Mouse (Mus musculus) ovary, postnatal 10 days (tissue): Measurements from ENCODE around the gene Prkar1b.

Experiments
- DNase-seq: peaks from one replicate; pipeline ENCODE4 v3.0.0; 2022; ENCODE audit warnings: low spot score

Prkar1b gene

DNA sequence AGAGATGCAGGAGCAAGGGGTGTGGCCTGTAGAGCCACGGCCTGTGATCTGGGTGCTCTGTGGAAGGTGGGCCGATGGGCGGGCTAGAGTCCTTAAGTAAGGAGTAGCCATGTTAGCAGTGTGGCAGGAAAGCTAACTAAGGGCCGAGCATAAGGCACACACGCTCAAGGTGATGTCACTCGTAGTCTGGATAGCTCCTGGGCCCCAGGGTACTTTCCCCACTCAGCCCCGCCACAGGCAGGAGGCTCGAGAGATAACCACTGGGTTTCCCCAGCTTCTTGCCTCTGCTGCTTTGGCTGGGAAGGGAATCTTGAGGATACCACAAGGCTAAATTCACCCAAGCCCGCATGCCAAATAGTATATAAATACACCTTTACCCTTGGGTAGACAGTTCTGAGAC, 178.4 kb downstream of the Prkar1b start:
- no peak for DNase-seq

- no peak for DNase-seq
These were observed 179.7 kb downstream of the Prkar1b start for GRCm38 (mm10) chr5:138970056-138970490.
